Mouse (Mus musculus): Measurements from ENCODE around the gene BC024978.
"Not testable (repeated sequence)": the region's sequence is repeated elsewhere in the genome, so short reads cannot be mapped to it uniquely, and the experiment has no call there.

Gene BC024978

GRCm38 (mm10) chr7:27227276-27227675 lies 31.7 kb downstream of the BC024978 start:
- DNase-seq: no peak

GRCm38 (mm10) chr7:27227676-27228075 lies 32.1 kb downstream of the BC024978 start:
- DNase-seq: peak; percentile 72 to 74

- DNase-seq: peak; percentile 91 to 93
Observed at GRCm38 (mm10) chr7:27228281-27228821, 32.8 kb downstream of the BC024978 start, which contains the start of gene Itpkc. TSS of gene Itpkc (minus strand) at chr7:27228661.

GRCm38 (mm10) chr7:27228865-27229264 lies 33.3 kb downstream of the BC024978 start:
- no peak for DNase-seq

- DNase-seq: peak in 1 of 2 experiments; percentile 17
Observed at GRCm38 (mm10) chr7:27230781-27231180, 35.2 kb downstream of the BC024978 start.

- DNase-seq: peak in 1 of 2 experiments; percentile 39
Observed at GRCm38 (mm10) chr7:27231693-27232331, 36.2 kb downstream of the BC024978 start.

GRCm38 (mm10) chr7:27232781-27233281 lies 37.2 kb downstream of the BC024978 start, which contains the start of gene Coq8b:
TSS of gene Coq8b (plus strand) at chr7:27233023.
- DNase-seq: peak; percentile 93 to 94

- peak in 1 of 2 experiments; percentile 33 for DNase-seq
Observed at GRCm38 (mm10) chr7:27233300-27233699, 37.7 kb downstream of the BC024978 start.

- DNase-seq: no peak
Observed at GRCm38 (mm10) chr7:27235726-27236125, 40.1 kb downstream of the BC024978 start.

GRCm38 (mm10) chr7:27237527-27237926 lies 41.9 kb downstream of the BC024978 start:
- no peak for DNase-seq

GRCm38 (mm10) chr7:27238568-27238967 lies 43.0 kb downstream of the BC024978 start:
- DNase-seq: no peak

GRCm38 (mm10) chr7:27243211-27243610 lies 47.6 kb downstream of the BC024978 start:
- DNase-seq: no peak

- not testable (repeated sequence) for DNase-seq
Observed at GRCm38 (mm10) chr7:27244088-27244487, 48.5 kb downstream of the BC024978 start.

- DNase-seq: peak; percentile 67 to 81
Observed at GRCm38 (mm10) chr7:27249146-27249545, 53.6 kb downstream of the BC024978 start.

GRCm38 (mm10) chr7:27249928-27250327 lies 54.3 kb downstream of the BC024978 start:
- DNase-seq: peak; percentile 79 to 84

- no peak for DNase-seq
Observed at GRCm38 (mm10) chr7:27251946-27252345, 56.4 kb downstream of the BC024978 start.

GRCm38 (mm10) chr7:27255721-27256120 lies 60.1 kb downstream of the BC024978 start:
- peak; percentile 58 to 69 for DNase-seq

- DNase-seq: peak; percentile 97
Observed at GRCm38 (mm10) chr7:27257046-27257851, 61.7 kb downstream of the BC024978 start.

GRCm38 (mm10) chr7:27257852-27258204 lies 62.2 kb downstream of the BC024978 start:
- DNase-seq: peak; percentile 88 to 93

- peak; percentile 99 for DNase-seq
Observed at GRCm38 (mm10) chr7:27258205-27258899, 62.8 kb downstream of the BC024978 start, which contains the start of gene Numbl. TSS of gene Numbl (plus strand) at chr7:27258433.

- peak; percentile 61 to 70 for DNase-seq
Observed at GRCm38 (mm10) chr7:27259271-27259721, 63.7 kb downstream of the BC024978 start.

GRCm38 (mm10) chr7:27259771-27260170 lies 64.2 kb downstream of the BC024978 start:
- peak; percentile 51 to 65 for DNase-seq

All from cerebellum, postnatal 14 days (tissue).